Mouse (Mus musculus) lung, postnatal 0 days (tissue): ENCODE measurements at regions not wholly inside any gene's neighbourhood (a gene's known extent, or its start where the extent isn't known, plus 50 kb on each side); places are given as distances from the start of the nearest gene placed in this dataset.

Experiments
- CTCF ChIP-seq: IDR thresholded peaks from 2 replicates; pipeline ENCODE4 v1.5.1; 2016; ENCODE audit warnings: antibody characterized with exemption, mild to moderate bottlenecking
- EP300 ChIP-seq: IDR thresholded peaks from 2 replicates; pipeline ENCODE4 v1.6.1; 2016; ENCODE audit warnings: antibody characterized with exemption, mild to moderate bottlenecking, control low read depth

DNA sequence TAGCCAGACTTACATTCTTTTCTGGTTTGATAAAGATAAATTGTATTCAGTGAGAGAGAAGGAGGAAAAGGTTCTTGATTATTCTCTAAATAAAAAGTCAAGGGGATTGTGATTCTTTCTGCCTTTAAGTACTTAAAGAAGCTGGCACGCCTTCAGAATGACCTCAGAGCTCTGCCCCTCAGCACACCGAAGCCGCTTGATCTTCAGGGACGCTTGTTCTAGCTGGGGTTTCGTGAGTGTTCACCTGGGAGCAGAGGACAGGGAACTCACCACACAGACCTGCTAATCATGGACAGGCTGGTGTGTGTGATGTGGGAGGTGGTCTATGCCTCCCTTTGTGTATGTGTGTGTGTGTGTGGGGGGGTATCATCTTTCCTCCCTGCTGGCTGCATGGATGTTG lies 391.3 kb downstream of the Slc4a3 start:
- TF ChIP-seq CTCF (no peak), EP300 (no peak)
